Mouse (Mus musculus) hindbrain, embryonic 16.5 days (tissue): ENCODE data around the gene Cdkal1. TPM values are rescaled to one million over a fixed set of nuclear protein-coding genes. Genes with fewer than 3 reads are reported as not detected.

Experiments
- ATAC-seq: fragments of 200-750 bp; cut with Nextera tagmentation; 2 replicates; pipeline ENCODE4 v1.8.0; 2017; ENCODE audit warnings: moderate TSS enrichment, moderate library complexity
- H3K27ac ChIP-seq: fragments of 300-500 bp; sonication (generic); 2 replicates; pipeline ENCODE4 v1.5.1; 2014; ENCODE audit warnings: low read depth, mild to moderate bottlenecking, control low read depth, low read length, moderate library complexity
- H3K27me3 ChIP-seq: fragments of 300-500 bp; sonication (generic); replicated peaks from 2 replicates; pipeline ENCODE4 v1.6.1; 2014; ENCODE audit warnings: low read length; ENCODE audit not compliant: control insufficient read depth, insufficient read depth
- H3K36me3 ChIP-seq: fragments of 300-500 bp; sonication (generic); 2 replicates; pipeline ENCODE4 v1.6.1; 2014; ENCODE audit warnings: mild to moderate bottlenecking, low read length, moderate library complexity, mixed read lengths; ENCODE audit not compliant: control insufficient read depth, insufficient read depth
- H3K4me1 ChIP-seq: fragments of 300-500 bp; sonication (generic); 2 replicates; pipeline ENCODE4 v1.6.1; 2014; ENCODE audit warnings: low read depth, low read length; ENCODE audit not compliant: control insufficient read depth, insufficient read depth
- H3K4me2 ChIP-seq: fragments of 300-500 bp; sonication (generic); 2 replicates; pipeline ENCODE4 v1.6.1; 2014; ENCODE audit warnings: mild to moderate bottlenecking, low read length, control low read depth, moderate library complexity
- H3K4me3 ChIP-seq: fragments of 300-500 bp; sonication (generic); 2 replicates; pipeline ENCODE4 v1.5.1; 2014; ENCODE audit warnings: mild to moderate bottlenecking, low read length, control low read depth, moderate library complexity
- H3K9ac ChIP-seq: fragments of 300-500 bp; sonication (generic); 2 replicates; pipeline ENCODE4 v1.6.1; 2014; ENCODE audit warnings: low read depth, mild to moderate bottlenecking, control low read depth, low read length, moderate library complexity
- H3K9me3 ChIP-seq: fragments of 300-500 bp; sonication (generic); 2 replicates; pipeline ENCODE4 v1.6.1; 2014; ENCODE audit warnings: mild to moderate bottlenecking, low read length, moderate library complexity; ENCODE audit not compliant: control insufficient read depth
- WGBS: fragments of 180-500 bp; shearing (Covaris S2); extraction: QIAGEN DNeasy Blood & Tissue Kit; methylation state at CpG from one replicate; pipeline ENCODE4 v1.1.7; 2014; 5-methylcytosine and 5-hydroxymethylcytosine counted together
- polyA plus RNA-seq: library from polyadenylated mRNA; unstranded; fragments of >200 nt; fragmentation: Nextera tagmentation; extraction: Ambion mirVana; gene quantifications from 2 replicates; pipeline ENCODE4 v1.2.1, GENCODE M21; 2015

Gene Cdkal1
- polyA plus RNA-seq, 1 experiment from 2014 or later: 19.4 TPM

- Histone ChIP-seq H3K27ac (no peak overlapping the region), H3K9ac (no peak overlapping the region), H3K4me3 (no peak overlapping the region), H3K4me1 (no peaks in the 10 kb centered on the region; the same call in 1 of the 2 replicates), H3K9me3 (no peaks in the 10 kb centered on the region; the same call in 1 of the 2 replicates), H3K36me3 (no peaks in the 10 kb centered on the region), H3K4me2 (no peak overlapping the region), H3K27me3 (no peaks in the 10 kb centered on the region)
- WGBS: 35% methylated on average over 4 of the region's 4 CpGs
- ATAC-seq: no peak; the same call in 1 of the 2 replicates
Observed at GRCm38 (mm10) chr13:29232681-29233080, 622.8 kb downstream of the Cdkal1 start.

GRCm38 (mm10) chr13:29224815-29225214 is 630.7 kb downstream of the Cdkal1 start:
- H3K9ac ChIP-seq: no peak overlapping the region
- no peak for ATAC-seq
- no peaks in the 10 kb centered on the region for H3K9me3 ChIP-seq
- 74% methylated on average over 5 of the region's 5 CpGs for WGBS
- no peaks in the 10 kb centered on the region for H3K36me3 ChIP-seq
- no peak overlapping the region for H3K4me3 ChIP-seq
- peaks cover 12% of the 10 kb centered on the region for H3K4me1 ChIP-seq
- no peak overlapping the region for H3K27ac ChIP-seq
- no peak overlapping the region for H3K4me2 ChIP-seq
- H3K27me3 ChIP-seq: no peaks in the 10 kb centered on the region

- Histone ChIP-seq H3K9me3 (no peaks in the 10 kb centered on the region), H3K27ac (peak overlapping the region; percentile 83), H3K4me2 (peak overlapping the region; percentile 15; the same call in 1 of the 2 replicates), H3K4me3 (no peak overlapping the region), H3K36me3 (no peaks in the 10 kb centered on the region), H3K4me1 (peaks cover 12% of the 10 kb centered on the region), H3K9ac (peak overlapping the region; percentile 55), H3K27me3 (no peaks in the 10 kb centered on the region)
- WGBS: 12% methylated on average over 10 of the region's 10 CpGs
- ATAC-seq: peak; percentile 92
Observed at GRCm38 (mm10) chr13:29222261-29222838, 633.1 kb downstream of the Cdkal1 start.

- Histone ChIP-seq H3K9ac (no peak overlapping the region), H3K4me2 (no peak overlapping the region), H3K36me3 (no peaks in the 10 kb centered on the region), H3K27me3 (no peaks in the 10 kb centered on the region), H3K4me3 (no peak overlapping the region), H3K27ac (no peak overlapping the region), H3K9me3 (no peaks in the 10 kb centered on the region), H3K4me1 (peaks cover 12% of the 10 kb centered on the region)
- no peak for ATAC-seq
- 28% methylated on average over 5 of the region's 5 CpGs for WGBS
Observed at GRCm38 (mm10) chr13:29221646-29222045, 633.8 kb downstream of the Cdkal1 start.

- H3K9ac ChIP-seq: no peak overlapping the region
- peaks cover 12% of the 10 kb centered on the region for H3K4me1 ChIP-seq
- no peaks in the 10 kb centered on the region for H3K9me3 ChIP-seq
- no peak overlapping the region for H3K4me3 ChIP-seq
- no peaks in the 10 kb centered on the region for H3K27me3 ChIP-seq
- H3K4me2 ChIP-seq: no peak overlapping the region
- no peaks in the 10 kb centered on the region for H3K36me3 ChIP-seq
- no peak overlapping the region for H3K27ac ChIP-seq
- no peak for ATAC-seq
Observed at GRCm38 (mm10) chr13:29218594-29219230, 636.8 kb downstream of the Cdkal1 start.

- peak overlapping the region; percentile 62 for H3K9ac ChIP-seq
- 3% methylated on average over 27 of the region's 27 CpGs for WGBS
- no peaks in the 10 kb centered on the region for H3K9me3 ChIP-seq
- H3K27ac ChIP-seq: peak overlapping the region; percentile 36; the same call in 1 of the 2 replicates
- H3K4me1 ChIP-seq: peaks cover 12% of the 10 kb centered on the region
- peak overlapping the region; percentile 77 for H3K4me2 ChIP-seq
- ATAC-seq: peak; percentile 87
- no peaks in the 10 kb centered on the region for H3K36me3 ChIP-seq
- peak overlapping the region; percentile 41 for H3K4me3 ChIP-seq
- no peaks in the 10 kb centered on the region for H3K27me3 ChIP-seq
Observed at GRCm38 (mm10) chr13:29210159-29211021, 645.1 kb downstream of the Cdkal1 start.

- Histone ChIP-seq H3K36me3 (no peaks in the 10 kb centered on the region), H3K9me3 (no peaks in the 10 kb centered on the region), H3K9ac (no peak overlapping the region), H3K27me3 (no peaks in the 10 kb centered on the region), H3K4me1 (peaks cover 12% of the 10 kb centered on the region), H3K27ac (no peak overlapping the region), H3K4me3 (no peak overlapping the region), H3K4me2 (no peak overlapping the region)
- no peak for ATAC-seq
- 88% methylated on average over 6 of the region's 6 CpGs for WGBS
Observed at GRCm38 (mm10) chr13:29208749-29209148, 646.7 kb downstream of the Cdkal1 start.

GRCm38 (mm10) chr13:29203856-29204255 is 651.6 kb downstream of the Cdkal1 start:
- 80% methylated on average over 5 of the region's 5 CpGs for WGBS
- ATAC-seq: no peak

GRCm38 (mm10) chr13:29203426-29203825 is 652.0 kb downstream of the Cdkal1 start:
- no peak overlapping the region for H3K27ac ChIP-seq
- H3K4me1 ChIP-seq: no peaks in the 10 kb centered on the region
- no peak for ATAC-seq
- H3K9ac ChIP-seq: no peak overlapping the region
- WGBS: 86% methylated on average over 5 of the region's 5 CpGs
- H3K9me3 ChIP-seq: no peaks in the 10 kb centered on the region
- H3K36me3 ChIP-seq: no peaks in the 10 kb centered on the region
- H3K4me2 ChIP-seq: no peak overlapping the region
- H3K27me3 ChIP-seq: no peaks in the 10 kb centered on the region
- no peak overlapping the region for H3K4me3 ChIP-seq

More at GRCm38 (mm10) chr13:29203856-29204255, 651.6 kb downstream of the Cdkal1 start:
- no peak overlapping the region for H3K4me2 ChIP-seq
- no peaks in the 10 kb centered on the region for H3K36me3 ChIP-seq
- H3K4me1 ChIP-seq: no peaks in the 10 kb centered on the region
- no peaks in the 10 kb centered on the region for H3K27me3 ChIP-seq
- H3K27ac ChIP-seq: no peak overlapping the region
- H3K4me3 ChIP-seq: no peak overlapping the region
- no peaks in the 10 kb centered on the region for H3K9me3 ChIP-seq
- H3K9ac ChIP-seq: no peak overlapping the region
